Mouse (Mus musculus) ES-E14 (cell line): ENCODE measurements around the gene Tnks2.

Experiments
- CHD2 ChIP-seq: IDR thresholded peaks from 2 replicates; pipeline ENCODE4 v1.6.1; 2014; ENCODE audit warnings: mild to moderate bottlenecking, low read depth, low read length, inconsistent platforms
- HCFC1 ChIP-seq: IDR thresholded peaks from 2 replicates; pipeline ENCODE4 v1.6.1; 2012; ENCODE audit warnings: low read length, inconsistent platforms, borderline replicate concordance; ENCODE audit not compliant: insufficient read depth
- MAFK ChIP-seq: IDR thresholded peaks from 2 replicates; pipeline ENCODE4 v1.6.1; 2014; ENCODE audit warnings: mild to moderate bottlenecking, low read depth, low read length, inconsistent platforms; ENCODE audit not compliant: insufficient read depth
- ZC3H11A ChIP-seq: IDR thresholded peaks from 2 replicates; pipeline ENCODE4 v1.6.1; 2012; ENCODE audit warnings: low read depth, mild to moderate bottlenecking, inconsistent platforms, low read length, borderline replicate concordance
- ZNF384 ChIP-seq: IDR thresholded peaks from 2 replicates; pipeline ENCODE4 v1.6.1; 2012; ENCODE audit warnings: low read depth, low read length, inconsistent platforms

GRCm38 (mm10) chr19:36922936-36923335 is 88.9 kb downstream of the Tnks2 start:
- no peak for TF ChIP-seq HCFC1
- TF ChIP-seq ZNF384, result no peak
- no peak for TF ChIP-seq CHD2
- TF ChIP-seq MAFK, result no peak
- no peak for TF ChIP-seq ZC3H11A
